Mouse (Mus musculus): Measurements from ENCODE around the gene Tcaf2. TPM values are rescaled to one million over a fixed set of nuclear protein-coding genes. Genes with fewer than 3 reads are reported as not detected.
A peak's percentile ranks its signal among the peaks of the same experiment; 100 is the strongest.

Tcaf2 gene
- 0.46 and 0.53 TPM in 2 replicates for polyA plus RNA-seq (2016; fragmentation: Nextera tagmentation; extraction: Ambion mirVana)

DNA sequence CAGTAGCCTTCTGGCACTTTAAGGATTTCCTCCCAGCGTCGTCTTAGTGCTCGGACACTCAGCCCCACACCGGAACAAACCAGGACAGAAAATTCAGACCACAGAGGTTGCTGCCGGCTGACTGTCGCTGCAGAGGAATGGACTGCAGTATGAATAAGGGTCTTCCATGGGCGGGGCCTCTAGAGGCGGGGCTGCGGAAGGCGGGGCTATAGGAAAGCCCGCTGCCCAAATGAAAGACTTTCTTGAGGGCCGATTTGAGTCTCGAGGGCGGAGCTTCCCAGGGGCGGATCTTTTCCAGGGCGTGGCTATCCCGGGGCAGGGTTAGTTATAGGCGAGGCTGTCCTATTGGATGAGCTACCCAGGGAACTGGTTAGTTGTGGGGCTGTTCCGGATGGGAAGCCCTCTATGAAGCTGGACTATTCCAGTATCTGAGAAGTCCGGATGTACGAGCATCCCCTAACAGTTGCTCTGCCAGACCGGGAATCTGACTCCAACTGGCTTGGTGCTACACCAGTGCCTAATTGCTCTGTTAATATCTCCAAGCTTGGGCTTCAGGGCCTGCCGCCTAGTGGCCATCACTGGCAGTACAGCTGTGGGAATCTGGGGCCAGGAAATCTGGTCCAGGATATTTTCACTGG is at the start of gene Tcaf2:
Gene Tcaf2 (minus strand): TSS at position 343 of the 638 bp plus-strand sequence.
- Histone ChIP-seq H3K27me3 (replicated peaks) (no peaks in the 10 kb centered on the region), H3K4me1 (peaks cover 8% of the 10 kb centered on the region; the same call in 1 of the 2 replicates), H3K9ac (no peak within 1 kb of the TSS), H3K9me3 (replicated peaks) (no peaks in the 10 kb centered on the region), H3K4me2 (peak within 1 kb of the TSS; percentile 65), H3K4me3 (peak within 1 kb of the TSS; percentile 42), H3K27ac (no peak within 1 kb of the TSS), H3K36me3 (no peaks in the 10 kb centered on the region)
- under 1% methylated on average over 23 of the region's 23 CpGs for WGBS (ENCODE audit: insufficient replicate concordance)
- ATAC-seq = peak; percentile 93

DNA sequence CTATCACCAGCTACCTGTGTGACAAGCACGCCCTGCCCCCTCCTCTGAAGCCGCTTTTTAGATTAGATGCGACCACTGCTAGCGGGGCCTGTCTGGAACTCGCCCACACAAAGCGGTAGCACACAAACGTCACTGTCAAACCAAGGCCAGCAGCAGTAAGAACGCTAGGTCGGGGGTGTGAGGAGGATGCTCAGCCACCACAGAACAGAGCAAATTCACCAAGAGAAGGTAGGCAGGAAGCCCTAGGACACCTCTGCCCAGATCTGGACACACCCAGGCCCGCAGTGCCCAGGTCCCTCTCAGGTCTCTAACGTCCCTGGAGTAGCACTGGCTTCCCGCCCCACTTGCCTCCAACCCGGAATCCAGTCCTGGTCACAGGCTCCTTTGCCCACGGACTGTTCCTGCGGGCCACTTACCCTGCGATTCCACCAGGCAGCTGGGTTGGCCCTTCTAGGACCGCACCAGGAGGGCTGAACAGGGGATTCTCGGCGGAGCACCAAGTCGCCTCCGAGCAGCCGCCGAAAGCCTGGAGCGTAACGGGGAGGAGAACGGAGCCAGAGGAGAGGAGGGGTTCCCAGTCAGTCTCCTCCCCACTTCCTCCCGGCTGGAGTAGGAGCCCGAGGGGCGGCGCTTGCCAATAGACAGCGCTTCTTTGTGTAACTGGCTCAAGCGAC is 47.6 kb upstream of the Tcaf2 start:
- Histone ChIP-seq H3K27ac (peak overlapping the region; percentile 68), H3K4me2 (peak overlapping the region; percentile 83), H3K27me3 (replicated peaks) (no peaks in the 10 kb centered on the region), H3K9me3 (replicated peaks) (no peaks in the 10 kb centered on the region), H3K4me3 (peak overlapping the region; percentile 67), H3K36me3 (no peaks in the 10 kb centered on the region), H3K4me1 (peaks cover 22% of the 10 kb centered on the region), H3K9ac (peak overlapping the region; percentile 73)
- under 1% methylated on average over 32 of the region's 32 CpGs for WGBS (ENCODE audit: insufficient replicate concordance)
- ATAC-seq = peak; percentile 82

DNA sequence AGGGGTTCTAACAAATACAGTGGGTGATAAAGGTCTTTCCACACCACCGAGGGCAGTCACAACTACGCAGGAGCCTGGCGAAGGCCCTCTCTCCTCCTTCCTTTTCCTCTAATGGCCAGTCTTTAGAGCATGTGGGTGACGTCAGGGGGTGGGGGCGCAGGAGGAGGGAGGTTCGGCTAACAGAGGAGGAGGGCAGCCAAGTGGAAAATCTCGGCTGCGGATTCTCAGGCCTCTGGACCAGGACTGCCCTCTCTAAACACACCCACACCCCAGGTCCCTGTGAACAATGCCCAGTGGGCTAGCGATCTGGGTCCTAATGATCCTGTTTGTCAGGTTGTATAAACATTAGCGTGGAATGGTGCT is 47.1 kb upstream of the Tcaf2 start:
- H3K4me2 ChIP-seq = peak overlapping the region; percentile 83
- H3K27ac ChIP-seq = peak overlapping the region; percentile 68
- ATAC-seq = peak; percentile 59
- 2% methylated on average over 10 of the region's 10 CpGs for WGBS (ENCODE audit: insufficient replicate concordance)
- no peaks in the 10 kb centered on the region for H3K9me3 ChIP-seq (replicated peaks)
- H3K27me3 ChIP-seq (replicated peaks) = no peaks in the 10 kb centered on the region
- peaks cover 22% of the 10 kb centered on the region for H3K4me1 ChIP-seq
- H3K4me3 ChIP-seq = peak overlapping the region; percentile 67
- H3K9ac ChIP-seq = peak overlapping the region; percentile 73
- H3K36me3 ChIP-seq = no peaks in the 10 kb centered on the region

DNA sequence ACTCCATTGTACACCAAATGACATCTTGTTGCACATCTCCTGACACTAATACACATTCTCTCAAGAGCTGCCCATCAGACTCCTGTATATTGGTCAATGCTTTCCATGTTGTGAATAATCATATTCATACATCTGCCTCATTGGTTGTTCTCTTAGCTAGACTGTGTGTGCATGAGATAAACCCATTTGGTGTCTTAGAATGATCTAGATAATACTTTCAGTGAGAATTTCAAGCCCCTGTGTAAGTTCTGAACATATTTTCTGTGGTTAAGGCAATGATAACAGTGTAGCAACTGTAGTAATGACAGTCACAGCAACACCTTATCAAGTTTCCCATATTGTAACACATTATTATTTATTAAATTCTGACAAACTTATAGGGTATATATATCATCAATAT is 44.7 kb upstream of the Tcaf2 start:
- peak; percentile 72 for ATAC-seq
- Histone ChIP-seq H3K4me3 (no peak overlapping the region), H3K4me2 (no peak overlapping the region), H3K36me3 (peaks cover 8% of the 10 kb centered on the region; the same call in 1 of the 2 replicates), H3K9ac (no peak overlapping the region), H3K9me3 (replicated peaks) (no peaks in the 10 kb centered on the region), H3K4me1 (peaks cover 22% of the 10 kb centered on the region), H3K27me3 (replicated peaks) (no peaks in the 10 kb centered on the region), H3K27ac (no peak overlapping the region)

DNA sequence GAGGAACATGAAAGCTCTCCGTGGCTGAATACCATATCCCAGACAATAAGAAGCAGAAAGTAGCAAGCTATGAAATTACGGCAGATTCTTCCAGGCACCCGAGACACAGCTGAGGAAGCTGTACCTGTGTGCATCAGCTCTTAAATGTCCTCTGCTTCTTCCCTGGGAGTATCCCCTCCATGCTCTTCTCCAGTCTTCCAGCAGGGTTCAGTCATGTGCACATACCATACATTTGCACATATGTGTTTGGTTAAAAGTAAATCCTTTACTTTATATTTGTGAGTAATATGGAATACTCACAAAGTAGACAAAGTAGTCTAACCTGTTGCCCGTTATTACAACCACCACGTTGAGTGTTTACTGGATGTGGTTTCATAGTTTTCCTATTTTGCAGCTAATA is 42.9 kb upstream of the Tcaf2 start:
- Histone ChIP-seq H3K4me2 (no peak overlapping the region), H3K4me3 (no peak overlapping the region), H3K4me1 (peaks cover 22% of the 10 kb centered on the region), H3K9ac (no peak overlapping the region), H3K36me3 (peaks cover 8% of the 10 kb centered on the region; the same call in 1 of the 2 replicates), H3K27ac (no peak overlapping the region), H3K9me3 (replicated peaks) (no peaks in the 10 kb centered on the region), H3K27me3 (replicated peaks) (no peaks in the 10 kb centered on the region)
- WGBS (ENCODE audit: insufficient replicate concordance) = 77% methylated on average over 5 of the region's 5 CpGs
- ATAC-seq = no peak

DNA sequence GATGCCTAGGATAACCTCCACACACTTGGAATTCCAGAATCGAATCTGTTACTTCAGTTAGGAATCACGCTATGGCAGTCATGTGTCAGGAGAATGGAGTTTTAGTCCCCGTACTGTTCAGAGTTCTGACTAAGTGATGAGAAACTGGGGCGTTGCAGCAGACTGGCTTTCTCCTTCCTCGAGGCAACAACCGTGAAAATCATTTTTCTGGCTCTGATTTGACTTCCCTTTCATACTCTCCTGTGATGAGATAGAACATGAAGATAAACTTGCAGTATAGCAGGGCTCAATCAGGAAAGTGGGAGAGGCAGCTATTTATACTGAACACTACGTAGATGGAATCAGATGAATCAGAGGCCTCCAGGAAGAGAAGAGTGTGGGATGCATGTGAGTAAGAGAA is 35.0 kb upstream of the Tcaf2 start:
- Histone ChIP-seq H3K9me3 (replicated peaks) (no peaks in the 10 kb centered on the region), H3K27ac (no peak overlapping the region), H3K4me2 (no peak overlapping the region), H3K4me3 (no peak overlapping the region), H3K9ac (no peak overlapping the region), H3K27me3 (replicated peaks) (no peaks in the 10 kb centered on the region), H3K4me1 (no peaks in the 10 kb centered on the region), H3K36me3 (peaks cover 2% of the 10 kb centered on the region)
- 70% methylated on average over 7 of the region's 7 CpGs for WGBS (ENCODE audit: insufficient replicate concordance)
- ATAC-seq = no peak

DNA sequence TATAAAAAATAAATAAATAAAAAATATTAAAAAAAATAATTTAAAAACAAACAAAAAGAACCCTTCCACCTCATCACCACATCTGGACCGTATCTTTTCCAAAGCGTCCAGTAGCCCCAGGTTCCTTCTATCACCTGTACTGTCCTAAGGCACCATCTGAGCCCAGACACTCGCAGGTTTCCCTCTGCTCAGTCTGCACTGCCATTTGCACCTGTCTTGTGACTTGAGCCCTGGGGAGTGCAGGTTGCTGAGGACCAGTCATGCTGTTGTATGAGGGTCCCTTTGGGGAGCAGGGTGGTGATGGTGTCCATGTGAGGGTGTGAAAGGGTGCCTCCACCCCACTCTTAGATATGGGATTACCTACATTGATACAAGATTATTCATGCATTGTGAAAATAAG is 31.0 kb upstream of the Tcaf2 start:
- no peak for ATAC-seq
- Histone ChIP-seq H3K4me2 (no peak overlapping the region), H3K36me3 (peaks cover 14% of the 10 kb centered on the region), H3K27ac (no peak overlapping the region), H3K27me3 (replicated peaks) (no peaks in the 10 kb centered on the region), H3K9ac (no peak overlapping the region), H3K4me1 (no peaks in the 10 kb centered on the region), H3K9me3 (replicated peaks) (no peaks in the 10 kb centered on the region), H3K4me3 (no peak overlapping the region)
- WGBS (ENCODE audit: insufficient replicate concordance) = 74% methylated on average over 3 of the region's 3 CpGs

DNA sequence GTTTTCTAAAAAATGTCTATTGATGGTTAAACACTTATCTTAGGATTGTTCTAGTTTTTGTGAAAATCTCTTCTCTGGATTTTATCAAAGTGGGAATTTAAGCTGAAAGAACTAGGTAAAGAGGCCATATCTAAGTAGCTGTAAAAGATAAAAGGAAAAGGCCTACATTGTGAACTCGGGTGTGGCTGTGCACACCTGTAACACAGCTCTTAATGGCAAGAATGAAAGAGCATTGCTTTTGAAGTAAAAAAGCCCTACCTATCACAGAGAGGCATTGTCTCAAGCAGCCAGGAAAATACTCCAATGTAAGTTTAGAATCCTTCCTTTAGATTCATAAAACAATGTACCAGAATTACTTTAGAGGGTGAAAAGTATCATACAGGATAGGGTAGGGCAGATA is 26.7 kb upstream of the Tcaf2 start:
- 53% methylated on average over 1 of the region's 1 CpGs for WGBS (ENCODE audit: insufficient replicate concordance)
- no peaks in the 10 kb centered on the region for H3K27me3 ChIP-seq (replicated peaks)
- H3K27ac ChIP-seq = no peak overlapping the region
- H3K36me3 ChIP-seq = peaks cover 14% of the 10 kb centered on the region
- no peak for ATAC-seq
- H3K9me3 ChIP-seq (replicated peaks) = no peaks in the 10 kb centered on the region
- no peaks in the 10 kb centered on the region for H3K4me1 ChIP-seq
- H3K9ac ChIP-seq = no peak overlapping the region
- no peak overlapping the region for H3K4me2 ChIP-seq
- H3K4me3 ChIP-seq = no peak overlapping the region

DNA sequence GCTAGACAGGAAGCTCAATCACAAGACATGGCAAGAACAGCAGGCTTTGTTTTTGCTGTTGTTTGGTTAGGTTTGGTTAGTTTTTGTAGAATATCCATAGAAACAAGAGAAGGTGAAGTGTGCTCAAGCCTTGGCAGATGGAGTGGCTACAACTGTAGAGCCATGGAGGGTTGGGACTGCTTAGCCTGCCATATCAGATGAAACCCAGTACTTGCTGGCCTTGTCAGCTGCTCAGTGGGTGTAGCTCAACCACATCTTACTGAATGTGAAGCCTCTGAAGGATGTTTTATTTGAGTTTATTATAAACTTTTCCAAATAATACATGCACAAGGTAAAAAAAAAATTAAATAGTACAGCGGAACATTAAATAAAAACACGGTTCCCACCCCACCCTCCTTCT is 22.7 kb upstream of the Tcaf2 start:
- no peak for ATAC-seq
- H3K4me3 ChIP-seq = no peak overlapping the region
- H3K27me3 ChIP-seq (replicated peaks) = no peaks in the 10 kb centered on the region
- no peaks in the 10 kb centered on the region for H3K4me1 ChIP-seq
- H3K9ac ChIP-seq = no peak overlapping the region
- H3K4me2 ChIP-seq = no peak overlapping the region
- H3K36me3 ChIP-seq = no peaks in the 10 kb centered on the region
- WGBS (ENCODE audit: insufficient replicate concordance) = 71% methylated on average over 2 of the region's 2 CpGs
- H3K9me3 ChIP-seq (replicated peaks) = no peaks in the 10 kb centered on the region
- no peak overlapping the region for H3K27ac ChIP-seq

DNA sequence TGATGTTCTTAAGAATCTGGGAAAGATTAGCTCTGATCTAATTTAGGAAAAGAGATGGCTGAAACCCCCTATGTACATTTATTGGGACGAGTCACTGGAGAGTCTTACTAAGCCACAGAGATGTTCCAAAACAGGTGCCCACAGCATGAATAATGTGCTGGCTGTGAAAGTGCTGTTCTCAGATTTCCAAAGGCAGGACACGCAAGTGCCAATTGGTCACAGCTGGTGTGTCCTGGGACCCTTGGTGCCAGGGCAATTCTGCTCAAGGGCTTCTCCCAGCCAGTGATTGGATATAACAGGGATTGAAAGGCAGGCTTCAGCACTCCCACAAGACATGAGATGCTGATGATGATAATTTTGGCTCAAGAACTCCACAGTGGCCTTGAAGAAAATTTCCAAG is 16.7 kb upstream of the Tcaf2 start:
- Histone ChIP-seq H3K9me3 (replicated peaks) (no peaks in the 10 kb centered on the region), H3K27ac (no peak overlapping the region), H3K36me3 (no peaks in the 10 kb centered on the region), H3K4me2 (no peak overlapping the region), H3K4me1 (no peaks in the 10 kb centered on the region), H3K27me3 (replicated peaks) (no peaks in the 10 kb centered on the region), H3K9ac (no peak overlapping the region), H3K4me3 (no peak overlapping the region)
- no peak for ATAC-seq
- WGBS (ENCODE audit: insufficient replicate concordance) = 37% methylated on average over 2 of the region's 2 CpGs

DNA sequence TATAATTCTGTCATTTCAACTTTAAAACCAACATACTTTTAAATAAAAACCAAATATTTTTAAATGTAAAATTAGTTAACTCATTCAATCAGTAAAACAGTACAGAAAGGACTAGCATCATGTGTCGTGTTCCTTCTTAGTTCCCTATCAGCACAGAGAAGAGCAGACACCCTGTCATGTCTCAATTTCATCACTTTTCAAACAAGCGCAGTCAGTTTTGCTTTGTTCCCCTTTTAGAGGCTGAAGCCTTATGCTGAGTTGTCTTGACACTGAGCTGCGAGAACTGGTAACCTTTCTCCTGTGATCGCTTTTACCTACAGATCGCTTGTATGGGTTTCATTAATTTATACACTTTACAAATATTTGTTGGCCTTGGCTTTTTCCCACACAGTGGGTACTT is 10.7 kb downstream of the Tcaf2 start:
- no peak for ATAC-seq
- no peak overlapping the region for H3K9ac ChIP-seq
- H3K27ac ChIP-seq = no peak overlapping the region
- no peak overlapping the region for H3K4me3 ChIP-seq
- no peaks in the 10 kb centered on the region for H3K36me3 ChIP-seq
- no peak overlapping the region for H3K4me2 ChIP-seq
- H3K27me3 ChIP-seq (replicated peaks) = no peaks in the 10 kb centered on the region
- no peaks in the 10 kb centered on the region for H3K9me3 ChIP-seq (replicated peaks)
- H3K4me1 ChIP-seq = no peaks in the 10 kb centered on the region
- WGBS (ENCODE audit: insufficient replicate concordance) = 49% methylated on average over 5 of the region's 5 CpGs

DNA sequence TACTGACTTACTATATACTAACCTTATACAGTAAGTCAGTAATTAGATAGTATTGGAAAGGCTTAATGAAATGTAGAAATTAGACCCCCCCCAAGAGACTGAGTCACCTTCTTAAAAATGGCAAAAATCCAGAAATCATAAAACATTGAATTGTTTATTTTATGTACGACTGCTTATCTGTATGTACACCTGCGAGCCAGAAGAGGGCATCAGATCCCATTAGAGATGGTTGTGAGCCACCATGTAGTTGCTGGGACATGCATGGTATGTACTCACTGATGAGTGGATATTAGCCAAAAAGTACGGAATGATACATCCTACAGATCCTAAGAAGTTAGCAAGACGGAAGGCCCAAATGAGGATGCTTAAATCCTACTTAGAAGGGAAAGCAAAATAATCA is 13.7 kb downstream of the Tcaf2 start:
- 60% methylated on average over 4 of the region's 4 CpGs for WGBS (ENCODE audit: insufficient replicate concordance)
- no peaks in the 10 kb centered on the region for H3K4me1 ChIP-seq
- H3K27me3 ChIP-seq (replicated peaks) = no peaks in the 10 kb centered on the region
- H3K9ac ChIP-seq = no peak overlapping the region
- no peak overlapping the region for H3K27ac ChIP-seq
- H3K9me3 ChIP-seq (replicated peaks) = no peaks in the 10 kb centered on the region
- H3K4me2 ChIP-seq = no peak overlapping the region
- no peaks in the 10 kb centered on the region for H3K36me3 ChIP-seq
- H3K4me3 ChIP-seq = no peak overlapping the region
- no peak for ATAC-seq

DNA sequence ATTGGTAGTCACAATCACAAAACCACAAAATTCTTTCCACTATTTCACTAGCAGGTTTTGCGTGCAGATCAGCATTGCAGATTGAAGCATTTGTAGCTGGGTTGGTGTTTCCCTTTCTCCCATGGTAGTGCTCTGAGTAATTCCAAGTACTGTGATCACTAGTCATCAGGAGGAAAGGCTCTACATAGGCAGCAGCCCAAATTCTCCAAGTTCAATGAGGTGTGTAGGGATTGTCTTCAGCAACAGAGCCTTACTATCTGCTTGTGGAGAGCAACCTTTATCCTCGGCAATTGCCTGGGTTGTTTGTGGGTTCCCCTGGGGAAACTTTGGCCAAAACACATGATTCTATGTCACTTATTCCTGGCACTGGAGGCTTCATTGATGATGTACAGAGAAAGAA is 28.1 kb downstream of the Tcaf2 start:
- no peak overlapping the region for H3K9ac ChIP-seq
- no peak overlapping the region for H3K4me2 ChIP-seq
- H3K4me1 ChIP-seq = no peaks in the 10 kb centered on the region
- H3K4me3 ChIP-seq = no peak overlapping the region
- H3K27me3 ChIP-seq (replicated peaks) = no peaks in the 10 kb centered on the region
- no peak overlapping the region for H3K27ac ChIP-seq
- 72% methylated on average over 2 of the region's 2 CpGs for WGBS (ENCODE audit: insufficient replicate concordance)
- H3K9me3 ChIP-seq (replicated peaks) = no peaks in the 10 kb centered on the region
- H3K36me3 ChIP-seq = no peaks in the 10 kb centered on the region
- no peak for ATAC-seq

Data from liver, embryonic 12.5 days (tissue).